Mouse (Mus musculus): ENCODE measurements around the gene Ckap2.
A peak's percentile ranks its signal among the peaks of the same experiment; 100 is the strongest.

The Ckap2 gene

DNA sequence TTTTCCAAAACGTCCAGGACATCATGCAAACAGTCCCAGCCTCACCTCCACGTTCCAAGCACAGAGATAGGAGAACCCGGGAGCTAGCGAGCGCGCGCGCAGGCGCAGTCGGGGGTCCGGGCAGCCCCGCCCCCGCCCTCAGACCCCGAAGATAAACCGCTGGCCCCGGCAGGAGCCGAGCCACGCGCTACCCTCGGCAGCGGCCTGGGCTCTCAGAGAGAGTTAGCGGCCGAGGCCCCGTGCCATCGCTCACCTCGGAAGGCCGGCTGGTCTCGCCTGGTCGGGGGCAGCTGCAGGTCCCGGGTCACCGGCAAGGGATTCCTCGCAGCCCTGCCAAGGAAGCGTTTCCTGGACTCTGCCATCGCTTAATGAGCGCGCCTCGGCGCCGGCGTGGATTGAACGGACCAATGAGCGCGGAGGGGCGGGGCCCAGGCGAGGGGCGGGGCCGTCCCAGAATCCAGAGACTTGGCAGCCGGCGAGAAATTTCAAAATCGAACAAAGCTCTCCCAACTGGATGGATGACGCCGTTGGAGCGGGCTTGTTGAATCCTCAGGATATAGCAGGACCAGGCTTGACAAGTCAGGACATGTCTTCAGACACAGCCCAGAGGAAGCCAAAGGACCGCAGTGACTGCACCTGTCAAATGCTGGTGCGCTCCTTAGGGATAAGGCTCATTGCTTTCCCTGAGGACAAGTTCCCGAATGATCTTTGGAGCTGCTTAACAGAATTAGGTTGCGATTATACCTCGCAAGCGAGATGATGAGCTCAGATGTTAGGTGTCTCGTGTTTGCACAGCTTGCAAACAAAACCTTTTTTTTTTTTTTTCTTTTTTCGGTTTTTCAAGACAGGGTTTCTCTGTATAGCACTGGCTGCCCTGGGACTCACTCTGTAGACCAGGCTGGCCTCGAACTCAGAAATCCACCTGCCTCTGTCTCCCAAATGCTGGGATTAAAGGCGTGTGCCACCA lies at the start of gene Ckap2:
Ckap2 (minus strand) TSS at position 389 of the 967 bp plus-strand sequence.
- peak; percentile 63 for DNase-seq (ENCODE audit: low spot score)

DNA sequence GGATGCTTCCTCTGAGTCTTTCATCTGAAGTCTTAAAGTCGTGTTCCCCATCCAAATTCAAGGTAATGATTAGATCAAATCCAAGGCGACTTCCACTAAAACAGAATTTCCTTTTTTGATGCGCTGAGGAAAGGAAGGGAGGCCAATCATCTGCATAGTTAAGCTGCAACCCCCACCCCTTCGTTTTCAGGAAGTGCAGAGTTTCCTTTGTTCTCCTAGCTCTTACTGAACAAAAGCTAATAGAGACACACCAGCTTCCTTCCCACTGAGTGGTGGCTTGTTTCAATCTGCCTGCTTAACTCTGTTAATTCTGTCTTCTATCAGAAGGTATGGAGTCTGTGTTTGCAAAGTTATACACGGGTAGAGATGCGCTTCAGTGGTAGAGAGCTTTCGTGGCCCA lies 43.0 kb upstream of the Ckap2 start:
- no peak for DNase-seq (ENCODE audit: low spot score)

DNA sequence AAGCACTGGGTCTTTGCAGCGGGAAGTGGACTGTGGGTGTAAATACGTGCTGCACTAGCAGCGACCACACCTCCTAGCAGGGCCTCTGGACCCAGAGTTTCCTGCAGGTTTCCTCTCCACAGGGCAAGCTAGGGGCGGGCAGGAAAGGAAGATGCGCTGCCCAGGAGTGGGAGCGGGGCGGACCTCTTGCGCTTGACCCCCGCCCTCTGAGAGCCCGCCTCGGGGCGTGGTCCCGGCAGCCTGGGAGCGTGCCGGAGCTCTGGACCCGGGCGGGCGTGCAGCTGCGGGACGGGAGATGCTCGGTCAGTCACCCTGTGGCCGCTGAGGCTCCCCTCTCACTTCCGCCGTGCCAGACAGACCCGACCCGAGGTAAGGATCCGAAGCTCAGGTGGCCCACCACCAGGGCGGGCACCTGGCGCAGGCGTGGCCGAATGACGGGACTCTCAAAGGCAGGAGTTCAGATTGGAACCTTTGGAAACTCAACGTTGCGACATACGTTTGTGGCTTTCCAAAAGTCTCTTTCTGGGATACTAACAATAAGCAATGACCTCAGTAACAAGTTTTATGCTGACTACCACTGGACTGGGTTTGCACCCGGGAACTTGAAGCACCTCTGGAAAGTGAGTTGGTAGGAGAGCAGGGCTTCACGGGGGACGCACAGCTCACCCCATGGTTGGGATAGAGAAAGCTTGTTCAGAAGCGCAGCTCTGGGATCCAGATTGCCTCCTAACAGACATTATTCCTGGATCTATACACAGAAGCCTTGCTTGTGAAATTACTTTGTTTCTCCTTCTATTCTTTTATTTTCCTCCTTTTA lies 41.6 kb upstream of the Ckap2 start, which contains the start of gene Thsd1:
Thsd1 (plus strand) TSS at position 253 of the 817 bp plus-strand sequence.
- no peak for DNase-seq (ENCODE audit: low spot score)

DNA sequence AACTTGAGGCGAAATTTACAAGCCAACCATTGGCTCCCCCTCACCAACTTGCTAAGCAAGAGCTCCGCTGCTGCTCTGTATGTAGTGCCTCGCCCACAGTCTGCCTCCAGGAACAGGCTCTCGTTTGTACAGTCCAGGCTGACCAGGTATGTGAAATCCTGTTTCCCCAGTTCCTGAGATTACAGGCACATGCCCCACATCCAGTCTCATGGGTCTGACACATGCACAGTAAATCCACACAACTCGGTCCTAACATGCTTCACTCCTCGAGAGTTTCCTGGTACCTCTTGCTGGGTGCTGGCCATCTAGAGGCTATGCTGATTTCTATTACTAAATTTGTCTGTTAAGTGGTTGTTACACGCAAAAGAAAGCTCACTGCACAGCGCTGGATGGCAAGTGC lies 40.7 kb upstream of the Ckap2 start:
- no peak for DNase-seq (ENCODE audit: low spot score)

DNA sequence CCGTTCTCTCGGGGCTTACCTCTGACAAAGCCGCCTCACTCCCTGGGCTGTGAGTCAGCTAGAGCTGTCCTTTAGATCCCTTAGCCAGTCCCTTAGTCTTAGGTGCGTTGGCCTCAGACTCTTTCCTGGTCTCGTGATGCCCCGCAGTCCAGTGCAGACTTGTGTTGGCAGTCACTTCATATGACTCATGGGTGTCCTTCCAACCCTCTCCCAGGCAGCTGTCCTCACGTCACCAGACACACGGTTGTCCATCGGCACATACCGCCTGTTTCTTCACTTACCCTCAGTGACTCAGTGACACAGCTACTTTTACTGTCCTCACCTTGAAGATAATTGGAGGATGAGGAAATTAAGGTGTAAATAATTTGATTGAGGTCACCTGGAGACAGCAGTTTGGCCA lies 29.2 kb upstream of the Ckap2 start:
- no peak for DNase-seq (ENCODE audit: low spot score)

DNA sequence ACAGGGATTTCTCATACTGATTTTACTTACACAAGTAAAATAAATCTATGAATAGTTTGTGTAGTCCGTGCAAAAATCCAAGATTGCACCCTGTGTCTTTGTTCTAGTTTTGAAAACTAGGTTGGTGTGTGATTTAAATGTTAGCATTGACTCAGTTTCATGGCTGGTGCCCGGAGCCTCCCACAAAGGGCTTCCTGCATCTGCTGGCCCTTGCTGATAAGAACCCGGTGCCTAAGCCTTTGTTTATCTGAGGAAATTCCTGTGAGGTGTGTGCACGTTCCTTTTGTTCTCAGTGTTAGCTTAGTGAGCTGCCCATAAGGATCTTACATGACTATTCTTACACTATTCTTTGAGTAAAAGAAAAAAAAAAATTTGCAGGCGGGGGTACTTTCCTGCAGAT lies 23.4 kb upstream of the Ckap2 start:
- DNase-seq (ENCODE audit: low spot score): no peak

DNA sequence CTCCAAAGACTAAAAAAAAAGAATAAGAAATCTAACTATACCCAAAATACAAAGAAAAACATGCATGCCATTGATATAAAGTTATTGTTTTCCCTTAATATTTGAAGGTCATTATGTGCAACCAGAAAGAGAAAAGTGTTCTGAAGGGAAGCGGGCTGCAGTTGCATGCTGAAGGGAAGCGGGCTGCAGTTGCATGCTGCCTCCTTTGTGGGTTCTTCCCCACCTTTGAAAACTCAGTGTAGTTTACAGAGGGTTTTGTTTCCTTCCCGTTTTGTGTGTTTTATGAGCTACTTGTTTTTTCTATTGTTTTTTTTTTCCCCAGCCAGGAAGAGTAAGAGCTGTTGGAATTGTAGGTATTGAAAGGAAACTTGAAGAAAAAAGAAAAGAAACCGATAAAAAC lies 21.9 kb upstream of the Ckap2 start:
- no peak for DNase-seq (ENCODE audit: low spot score)

DNA sequence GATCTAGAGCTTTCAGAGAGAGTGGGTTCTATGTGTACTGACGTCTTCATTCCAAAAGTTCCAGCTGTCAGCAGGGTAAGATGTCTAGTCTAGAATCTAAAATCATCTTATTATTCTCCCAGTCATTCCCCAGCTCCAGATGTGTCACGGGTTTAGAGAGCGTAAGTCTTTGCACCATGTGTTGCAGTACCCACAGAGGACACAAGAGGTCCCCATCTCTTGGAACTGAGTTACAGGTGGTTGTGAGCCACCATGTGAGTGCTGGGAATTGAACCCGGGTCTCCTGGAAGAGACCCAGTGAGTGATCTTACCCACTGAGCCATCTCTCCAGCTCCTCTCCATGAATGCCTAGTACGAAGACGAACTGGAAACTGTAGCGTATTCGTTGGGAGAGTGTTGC lies 13.9 kb upstream of the Ckap2 start:
- DNase-seq (ENCODE audit: low spot score): no peak

DNA sequence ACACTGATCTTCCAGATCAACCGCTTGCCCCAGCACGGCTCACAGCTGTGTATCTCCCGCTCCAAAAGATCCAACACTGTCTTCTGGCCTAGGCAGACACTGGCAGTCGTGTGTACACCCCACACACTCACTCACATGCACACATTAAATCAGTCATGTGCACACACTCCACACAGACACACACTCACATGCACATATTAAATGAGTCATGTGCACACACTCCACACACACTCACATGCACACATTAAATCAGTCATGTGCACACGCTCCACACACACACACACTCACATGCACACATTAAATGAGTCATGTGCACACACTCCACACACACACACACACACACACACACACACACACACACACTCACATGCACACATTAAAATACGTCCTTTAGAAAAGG lies 12.3 kb upstream of the Ckap2 start:
- no peak for DNase-seq (ENCODE audit: low spot score)

DNA sequence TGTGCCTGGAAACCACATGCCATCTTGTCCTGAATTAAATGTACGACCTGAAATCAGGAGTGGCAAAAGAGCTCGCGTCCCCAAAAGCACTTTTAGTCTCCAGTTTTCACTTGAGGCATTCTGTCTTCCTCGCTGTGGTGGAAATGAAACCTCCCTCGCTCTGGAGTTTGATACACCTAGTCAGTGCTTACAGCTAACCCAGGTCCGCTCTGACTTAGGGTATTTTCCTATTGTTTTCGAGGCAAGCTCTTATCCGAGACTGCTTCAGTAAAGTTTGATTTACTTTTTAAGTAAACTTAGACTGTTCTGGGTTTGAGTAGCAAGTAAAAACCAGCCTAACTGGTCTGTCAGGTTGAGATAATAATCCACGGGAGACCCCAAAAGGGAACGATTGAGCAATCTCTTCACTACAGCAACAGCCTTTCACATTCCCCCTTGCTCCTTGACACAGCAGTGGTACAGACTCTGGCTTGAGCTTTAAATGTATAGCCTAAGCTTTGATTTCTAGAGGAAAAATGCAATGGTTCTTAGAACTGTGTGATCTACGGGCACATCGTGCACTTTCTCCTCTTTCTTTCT lies 7.9 kb upstream of the Ckap2 start:
- no peak for DNase-seq (ENCODE audit: low spot score)

DNA sequence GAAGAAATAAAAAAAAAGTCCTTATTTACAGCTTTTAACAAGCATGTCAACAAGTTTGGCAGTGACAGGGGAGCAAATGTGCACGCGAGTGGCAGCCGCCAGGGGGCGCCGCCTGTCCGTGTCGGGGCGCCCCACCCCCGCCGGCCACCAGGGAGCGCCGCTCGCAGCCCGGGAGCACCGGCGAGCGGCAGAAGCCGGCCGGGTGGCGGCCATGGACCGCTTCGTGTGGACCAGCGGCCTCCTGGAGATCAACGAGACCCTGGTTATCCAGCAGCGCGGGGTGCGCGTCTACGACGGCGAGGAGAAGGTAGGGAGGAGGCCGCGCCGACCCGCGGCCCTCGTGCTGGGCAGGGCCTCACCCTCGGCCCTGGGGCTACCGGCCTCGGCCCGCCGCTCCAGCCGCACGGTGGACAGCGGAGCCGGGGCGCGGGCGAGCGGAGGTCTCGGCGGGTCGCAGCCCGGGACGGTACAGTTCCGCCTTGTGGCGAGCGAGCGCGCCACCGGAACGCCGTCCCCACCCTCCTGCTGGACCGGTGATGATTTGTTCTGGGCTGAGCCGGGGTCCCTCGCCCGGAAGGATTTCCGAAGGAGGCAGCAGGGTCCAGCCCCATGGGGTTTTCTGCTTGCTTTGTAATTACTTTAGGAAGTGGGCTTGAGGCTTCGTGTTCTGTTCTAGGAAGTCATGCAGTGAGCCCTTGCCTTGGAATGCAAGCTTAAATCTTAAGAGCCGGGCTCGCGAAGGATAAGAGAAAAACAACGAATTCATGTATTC lies 7.2 kb upstream of the Ckap2 start, which contains the start of gene Vps36:
Vps36 (plus strand) TSS at position 150 of the 772 bp plus-strand sequence.
- DNase-seq (ENCODE audit: low spot score): peak; percentile 48

DNA sequence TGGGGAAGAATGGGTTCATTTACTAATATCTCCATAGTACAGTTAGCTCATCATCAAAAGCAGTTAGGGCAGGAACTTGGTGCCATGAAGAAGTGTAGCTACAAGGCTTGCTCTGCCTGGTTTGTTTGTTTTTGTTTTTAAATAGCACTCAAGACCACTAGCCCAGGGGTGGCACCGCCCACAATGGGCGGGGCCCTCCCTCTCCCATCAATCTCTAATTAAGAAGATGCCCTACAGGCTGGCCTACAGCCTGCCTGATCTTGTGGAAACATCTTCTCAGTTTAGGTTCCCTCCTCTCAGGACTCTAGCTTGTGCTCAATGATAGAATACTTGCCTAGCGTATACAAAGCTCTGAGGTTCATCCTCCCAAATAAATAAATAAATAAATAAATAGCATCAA lies 735 bp downstream of the Ckap2 start:
- DNase-seq (ENCODE audit: low spot score): no peak

DNA sequence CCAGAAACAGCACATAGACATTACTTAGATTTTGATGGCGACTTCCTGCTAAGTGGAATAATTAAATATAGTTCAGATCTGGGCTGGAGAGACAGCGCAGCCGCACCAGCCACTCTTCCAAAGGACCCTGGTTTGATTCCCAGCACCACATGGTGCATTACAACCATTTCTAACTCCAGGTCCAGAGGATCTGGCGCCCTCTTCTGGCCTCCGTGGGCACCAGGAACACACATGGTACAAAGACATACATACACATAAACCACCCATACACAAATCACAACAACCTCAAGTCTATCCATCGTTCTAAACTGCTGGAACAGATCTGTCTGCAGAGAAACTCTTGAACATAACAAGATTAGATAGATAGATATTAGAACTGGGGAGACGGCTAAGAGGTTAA lies 9.7 kb downstream of the Ckap2 start:
- no peak for DNase-seq (ENCODE audit: low spot score)

DNA sequence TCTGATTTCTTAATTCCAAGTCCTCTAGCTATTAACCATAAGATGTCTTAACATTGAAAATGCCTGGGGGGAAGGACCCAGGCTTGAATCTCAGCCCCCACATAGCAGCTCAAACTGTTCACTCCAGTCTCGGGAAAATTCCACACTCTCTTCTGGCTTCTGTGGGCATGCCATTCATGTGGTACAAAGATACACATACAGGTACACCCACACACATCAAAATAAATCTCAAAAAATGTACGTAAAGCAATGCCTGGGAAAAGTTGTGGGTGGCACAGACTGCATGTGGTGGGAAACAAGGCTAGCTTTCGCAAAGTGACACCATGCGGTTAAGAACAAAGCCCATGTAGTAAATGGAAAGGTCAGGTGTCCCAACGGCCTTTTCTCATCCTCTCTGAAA lies 16.5 kb downstream of the Ckap2 start:
- no peak for DNase-seq (ENCODE audit: low spot score)

DNA sequence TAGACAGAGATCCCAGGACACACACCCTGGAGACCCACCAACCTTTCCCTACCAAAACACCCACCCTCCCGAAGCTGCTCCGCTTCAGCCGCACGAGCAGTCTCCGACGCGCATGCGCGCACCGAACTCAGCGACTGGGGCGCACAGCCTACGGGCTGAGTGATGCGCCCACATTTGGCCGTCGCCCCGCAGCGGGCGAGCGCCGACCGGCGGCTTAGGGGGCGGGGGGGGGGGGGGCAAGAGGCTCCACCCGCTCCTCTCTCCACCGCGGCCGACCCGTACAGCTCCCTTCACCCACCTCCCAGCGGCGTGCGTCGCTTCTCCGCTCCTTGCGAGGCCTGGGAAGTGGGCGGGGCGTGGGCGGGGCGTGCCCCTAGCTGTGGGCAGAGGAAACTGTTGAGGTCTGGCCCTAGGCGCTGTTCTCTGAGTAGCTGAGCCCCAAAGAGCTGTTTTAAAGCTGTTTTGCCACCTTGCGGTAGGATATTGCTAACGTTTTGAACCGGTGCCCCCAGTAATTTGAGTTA lies 19.5 kb downstream of the Ckap2 start, which contains the start of gene Nek3:
Nek3 (minus strand) TSS at position 356 of the 524 bp plus-strand sequence.
- DNase-seq (ENCODE audit: low spot score): peak; percentile 41

DNA sequence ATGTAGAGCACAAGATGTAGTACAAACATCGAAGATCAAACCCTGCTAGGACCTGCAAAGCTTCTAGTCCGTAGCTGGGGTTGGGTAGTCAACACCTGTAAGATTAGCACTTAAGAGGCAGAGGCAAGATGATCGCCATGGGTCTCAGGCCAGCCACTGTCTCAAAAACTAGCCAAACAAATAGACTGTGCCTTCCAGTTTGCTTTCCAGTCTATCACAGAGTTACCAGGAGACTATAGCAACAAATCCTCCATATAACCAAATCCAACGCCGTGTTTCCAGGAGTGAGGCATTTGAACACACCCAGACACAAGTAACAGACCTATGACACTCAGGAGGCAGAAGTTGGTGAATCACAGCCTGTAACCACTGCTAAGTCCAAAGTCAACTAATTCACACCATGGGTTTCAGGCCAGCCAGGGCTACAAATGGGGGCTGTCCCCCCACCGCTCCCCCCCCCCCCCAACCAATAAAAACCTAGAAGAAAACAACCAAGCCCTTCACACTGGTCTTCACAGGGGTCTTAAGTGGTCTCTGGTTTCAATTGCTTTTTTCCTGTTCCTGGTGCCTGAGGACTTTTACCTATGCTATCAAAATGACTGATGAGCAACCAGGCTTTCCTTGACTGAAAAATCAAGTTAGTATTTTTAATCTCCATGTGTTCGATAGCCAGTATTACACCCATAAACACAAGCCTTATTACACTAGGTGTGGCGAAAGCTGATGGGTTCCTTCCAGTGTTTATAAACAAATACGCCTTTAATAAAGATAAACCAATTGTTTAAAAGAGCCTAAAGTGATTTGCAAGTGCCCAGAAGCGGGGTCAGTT lies 20.2 kb downstream of the Ckap2 start:
- DNase-seq (ENCODE audit: low spot score): no peak

DNA sequence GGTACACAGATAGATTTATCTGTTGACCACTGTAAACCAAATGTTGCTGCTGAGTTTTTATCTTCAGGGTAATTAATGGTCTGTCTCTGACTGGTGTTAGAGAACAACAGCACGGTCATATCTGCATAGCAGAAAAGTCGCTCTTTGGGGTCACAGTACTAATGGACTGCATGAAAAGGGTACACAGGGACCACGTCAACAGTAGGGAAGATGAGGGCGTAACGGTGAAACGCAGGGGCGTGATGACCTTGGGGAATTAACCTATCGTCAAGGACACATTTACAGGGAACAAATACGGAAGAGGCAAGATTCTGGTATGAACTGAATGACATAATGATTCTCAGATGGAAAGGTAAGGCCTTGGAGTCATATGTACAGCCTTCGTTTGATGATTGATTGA lies 21.2 kb downstream of the Ckap2 start:
- DNase-seq (ENCODE audit: low spot score): no peak

DNA sequence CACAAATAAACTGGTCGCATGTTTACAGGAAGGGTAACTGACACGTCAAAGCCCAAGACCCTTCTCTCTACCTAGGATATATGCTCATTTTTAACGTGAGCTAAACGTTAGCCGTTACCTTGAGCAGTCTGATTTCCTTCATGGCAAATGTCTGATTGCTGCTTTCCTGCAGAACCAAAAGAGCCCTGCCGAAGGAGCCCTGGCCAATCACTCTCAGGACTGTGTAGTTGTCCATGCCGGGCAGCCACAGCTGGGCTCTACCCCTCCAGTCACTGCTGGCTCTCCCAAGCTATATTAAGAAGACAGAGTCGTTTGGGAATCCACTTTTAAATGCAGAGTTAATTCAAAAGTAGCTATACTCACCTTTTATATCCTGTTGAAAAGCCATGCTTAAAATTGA lies 23.4 kb downstream of the Ckap2 start:
- DNase-seq (ENCODE audit: low spot score): no peak

DNA sequence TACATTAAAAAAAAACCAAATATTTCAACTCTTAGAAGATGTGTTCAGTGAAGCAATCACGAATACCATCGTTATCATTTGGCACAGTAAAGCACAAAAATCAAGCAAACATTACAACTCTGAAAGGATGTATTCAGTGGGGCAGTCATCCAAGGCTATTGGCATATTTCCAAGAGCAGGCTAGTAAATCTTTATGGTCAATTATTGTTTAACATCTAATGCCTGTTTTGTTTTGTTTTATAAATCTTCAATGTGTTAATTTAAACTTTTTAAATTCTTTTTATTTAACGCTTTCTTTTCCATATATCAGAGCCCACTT lies 35.3 kb downstream of the Ckap2 start:
- DNase-seq (ENCODE audit: low spot score): no peak

DNA sequence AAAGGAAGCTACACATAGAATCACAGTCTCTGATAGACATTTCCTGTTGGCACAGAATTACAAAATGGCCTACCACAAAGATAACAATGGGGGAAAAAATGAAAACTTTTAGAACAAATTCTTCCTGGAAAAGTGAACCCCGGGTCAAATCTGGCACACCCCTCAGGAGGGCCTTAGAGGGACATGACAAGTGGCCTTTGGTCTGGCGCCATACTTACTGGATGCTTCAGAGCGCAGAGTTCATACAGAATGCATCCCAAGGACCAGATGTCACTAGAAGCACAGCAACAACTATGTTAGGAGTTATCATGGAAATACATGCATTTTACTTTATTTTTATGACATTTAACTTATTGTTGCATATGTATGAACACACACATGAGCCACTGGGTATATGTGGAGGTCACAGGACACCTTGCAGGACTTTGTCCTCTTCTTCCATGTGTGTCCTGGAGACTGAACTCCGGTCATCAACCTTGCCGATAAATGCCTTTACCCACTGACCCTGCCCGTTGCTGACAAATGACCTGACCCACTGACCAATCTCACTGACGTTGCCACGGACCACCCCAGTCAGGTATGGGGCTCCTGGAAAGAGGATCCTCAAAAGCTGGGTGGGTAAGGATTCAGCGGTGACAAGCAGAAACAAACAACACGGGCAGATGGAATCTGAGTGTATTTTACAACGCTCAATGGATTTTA lies 35.8 kb downstream of the Ckap2 start:
- no peak for DNase-seq (ENCODE audit: low spot score)
